In genomic region chr3:51782191-51782590, GRCm38 (mm10) we compare ENCODE assay signal across 23 mouse cellular contexts.
DNase-seq lines count a peak whose midpoint lies in the region; ATAC-seq lines count a peak whose summit lies in the region.
"Had no signal": no experiment of that assay in that cellular context is flagged by ENCODE, and none has a peak within 500 bp of the region (broad histone marks: within the 10 kb centered on the region; RNA-seq: fewer than 3 reads in every experiment).

No protein-coding gene starts in this region.

- no peak for ATAC-seq in hindbrain, embryonic 13.5 days (ENCODE audit: low FRiP score)
- ATAC-seq in hindbrain, embryonic 16.5 days: no peak
- peak; percentile 70 for ATAC-seq in common myeloid progenitor, adult 5-6 weeks (replicated peaks; ENCODE audit: low read depth, poor library complexity, severe bottlenecking)
- peak; percentile 82 for ATAC-seq in granulocyte monocyte progenitor cell, adult 5-6 weeks (replicated peaks; ENCODE audit: poor library complexity, severe bottlenecking)
- ATAC-seq: forebrain, embryonic 15.5 days; hindbrain, postnatal 0 days; intestine, embryonic 16.5 days had no signal

- 69% methylated on average over 10 of the region's 10 CpGs for WGBS in hindbrain, embryonic 13.5 days
- 66% methylated on average over 10 of the region's 10 CpGs for whole genome bisulfite sequencing in hindbrain, embryonic 16.5 days

- peak; percentile 26 for DNase-seq in thymus, postnatal 14 days
- no peak for DNase-seq in embryo, embryonic 10 days (ENCODE audit: low spot score)
- no peak for DNase-seq in spleen, postnatal 14 days (ENCODE audit: low spot score in 2 of 2)
- DNase-seq: adrenal gland, adult 2 months; cerebellum, adult 11-12 months; cerebellum, postnatal 10 days; gastrocnemius, postnatal 10 days; heart, adult 18-20 months; heart, postnatal 36 days; kidney, postnatal 25 days; layer of hippocampus, postnatal 36 days; lung, postnatal 4 days; right cerebral cortex, postnatal 25 days had no signal

- peak overlapping the region; percentile 52; the same call in 1 of the 2 replicates for H3K27ac ChIP-seq in hindbrain, embryonic 13.5 days
- H3K27ac ChIP-seq in hindbrain, embryonic 16.5 days (ENCODE audit: low read depth, low read length): no peak overlapping the region
- H3K27ac ChIP-seq: embryonic facial prominence, embryonic 15.5 days; forebrain, embryonic 15.5 days; heart, embryonic 15.5 days; hindbrain, postnatal 0 days; midbrain, embryonic 12.5 days had no signal

- H3K4me1 ChIP-seq in hindbrain, embryonic 13.5 days (replicated peaks): peaks cover 44% of the 10 kb centered on the region
- peaks cover 16% of the 10 kb centered on the region for H3K4me1 ChIP-seq in hindbrain, embryonic 16.5 days (ENCODE audit: control insufficient read depth, insufficient read depth, low read depth, low read length)

- H3K9me3 ChIP-seq in hindbrain, embryonic 13.5 days: no peaks in the 10 kb centered on the region
- H3K9me3 ChIP-seq in hindbrain, embryonic 16.5 days (ENCODE audit: control insufficient read depth, low read length): no peaks in the 10 kb centered on the region
- H3K9me3 ChIP-seq: embryonic facial prominence, embryonic 15.5 days; forebrain, embryonic 15.5 days; heart, embryonic 15.5 days; midbrain, embryonic 12.5 days had no signal

- no peaks in the 10 kb centered on the region for H3K36me3 ChIP-seq in hindbrain, embryonic 13.5 days
- no peaks in the 10 kb centered on the region for H3K36me3 ChIP-seq in hindbrain, embryonic 16.5 days (ENCODE audit: control insufficient read depth, insufficient read depth, low read length)
- H3K36me3 ChIP-seq: embryonic facial prominence, embryonic 15.5 days; forebrain, embryonic 15.5 days; heart, embryonic 15.5 days; midbrain, embryonic 12.5 days had no signal

- H3K9ac ChIP-seq in hindbrain, embryonic 13.5 days: no peak overlapping the region
- H3K9ac ChIP-seq in hindbrain, embryonic 16.5 days (ENCODE audit: low read depth, low read length): no peak overlapping the region
- H3K9ac ChIP-seq: embryonic facial prominence, embryonic 15.5 days; forebrain, embryonic 15.5 days; heart, embryonic 15.5 days; midbrain, embryonic 12.5 days had no signal

- H3K27me3 ChIP-seq in hindbrain, embryonic 13.5 days: no peaks in the 10 kb centered on the region
- no peaks in the 10 kb centered on the region for H3K27me3 ChIP-seq in hindbrain, embryonic 16.5 days (replicated peaks; ENCODE audit: control insufficient read depth, insufficient read depth, low read length)
- H3K27me3 ChIP-seq: embryonic facial prominence, embryonic 15.5 days; forebrain, embryonic 15.5 days; heart, embryonic 15.5 days; midbrain, embryonic 12.5 days had no signal

- H3K4me2 ChIP-seq in hindbrain, embryonic 13.5 days: no peak overlapping the region
- H3K4me2 ChIP-seq in hindbrain, embryonic 16.5 days (ENCODE audit: low read length): no peak overlapping the region
- H3K4me2 ChIP-seq: embryonic facial prominence, embryonic 15.5 days; forebrain, embryonic 15.5 days; heart, embryonic 15.5 days; midbrain, embryonic 12.5 days had no signal

- no peak overlapping the region for H3K4me3 ChIP-seq in hindbrain, embryonic 13.5 days
- no peak overlapping the region for H3K4me3 ChIP-seq in hindbrain, embryonic 16.5 days (ENCODE audit: low read length)
- H3K4me3 ChIP-seq: embryonic facial prominence, embryonic 15.5 days; forebrain, embryonic 15.5 days; heart, embryonic 15.5 days; midbrain, embryonic 12.5 days had no signal

Comparison
In these comparisons a context has a peak if more than half of its experiments do, and no peak if none do; other contexts are left out.
1. ATAC-seq: peak in common myeloid progenitor, adult 5-6 weeks (single experiment) and granulocyte monocyte progenitor cell, adult 5-6 weeks (single experiment); none in hindbrain, embryonic 13.5 days (single experiment) and hindbrain, embryonic 16.5 days (single experiment).